Mouse (Mus musculus) layer of hippocampus, adult 2 months (tissue): ENCODE results near the gene Aspscr1. TPM values are rescaled to one million over a fixed set of nuclear protein-coding genes. Genes with fewer than 3 reads are reported as not detected.

Source experiments
- DNase-seq, 2 experiments: peaks; one replicate each; pipeline ENCODE4 v3.0.0; 2022; ENCODE audit warnings: low spot score in 2 of 2
- H3K27ac ChIP-seq: fragments of 200-600 bp; 2 replicates; pipeline ENCODE4 v1.8.1; 2022
- H3K4me3 ChIP-seq: fragments of 200-600 bp; 2 replicates; pipeline ENCODE4 v1.8.1; 2022; ENCODE audit warnings: mild to moderate bottlenecking
- CTCF ChIP-seq: fragments of 200-600 bp; conservative IDR thresholded peaks from 2 replicates; pipeline ENCODE4 v1.8.1; 2022; ENCODE audit warnings: antibody characterized with exemption, mild to moderate bottlenecking, moderate library complexity
- long read RNA-seq, 2 experiments: library from polyadenylated mRNA; stranded (forward); transcript quantifications; one replicate each; pipeline ENCODE4 v2.0.0; 2021; ENCODE audit warnings: borderline mapping rate in 2 of 2
- total RNA-seq, 2 experiments: library from RNA; stranded (reverse); gene quantifications; 2 replicates each; pipeline ENCODE4 v1.2.3; 2021

Aspscr1 gene
- total RNA-seq = 10 to 100 TPM; 50.7 to 53.2 TPM
- long read RNA-seq, experiment 1, transcript Aspscr1-203 (15 exons, 1,690 nt) = minor isoform, 5 of 83 reads
- long read RNA-seq, experiment 1, transcript Aspscr1-201 (16 exons, 1,820 nt) = major isoform, 62 of 83 reads
- long read RNA-seq, experiment 1, partial matches to known transcripts = 1 of 83 reads
- long read RNA-seq, experiment 1, other reads (novel, unspliced or antisense) = 12 of 83 reads
- long read RNA-seq, experiment 2, transcript Aspscr1-201 (16 exons, 1,820 nt) = major isoform, 67 of 105 reads
- long read RNA-seq, experiment 2, transcript Aspscr1-203 (15 exons, 1,690 nt) = minor isoform, 5 of 105 reads
- long read RNA-seq, experiment 2, partial matches to known transcripts = 5 of 105 reads
- long read RNA-seq, experiment 2, other reads (novel, unspliced or antisense) = 23 of 105 reads

GRCm38 (mm10) chr11:120672687-120673593 is at the start of gene Aspscr1:
Gene Aspscr1 (plus strand): TSS chr11:120672973.
- Histone ChIP-seq H3K27ac (peak within 1 kb of the TSS; percentile 95), H3K4me3 (peak within 1 kb of the TSS; percentile 79)
- TF ChIP-seq CTCF = 0 out of 2 replicates have a peak, but pooled peaks have one; percentile 8
- peak; percentile 90 to 91 for DNase-seq

- peak; percentile 83 for TF ChIP-seq CTCF
- Histone ChIP-seq H3K4me3 (peak overlapping the region; percentile 63), H3K27ac (peak overlapping the region; percentile 86)
- peak; percentile 52 to 69 for DNase-seq
These were observed 48.7 kb upstream of the Aspscr1 start for GRCm38 (mm10) chr11:120623961-120624679.

- peak overlapping the region; percentile 86 for H3K27ac ChIP-seq
- H3K4me3 ChIP-seq = peak overlapping the region; percentile 63
- DNase-seq = peak; percentile 88
- TF ChIP-seq CTCF = no peak
These were observed 48.1 kb upstream of the Aspscr1 start for GRCm38 (mm10) chr11:120624680-120625111.

GRCm38 (mm10) chr11:120625152-120625775 is 47.5 kb upstream of the Aspscr1 start, which contains the start of gene Sirt7:
Gene Sirt7 (minus strand): TSS chr11:120625240.
- no peak for TF ChIP-seq CTCF
- DNase-seq = no peak
- Histone ChIP-seq H3K27ac (peak within 1 kb of the TSS; percentile 86), H3K4me3 (peak within 1 kb of the TSS; percentile 63)

GRCm38 (mm10) chr11:120626785-120627467 is 45.8 kb upstream of the Aspscr1 start:
- DNase-seq = no peak
- H3K4me3 ChIP-seq = no peak overlapping the region
- TF ChIP-seq CTCF = no peak

GRCm38 (mm10) chr11:120627468-120628300 is 45.1 kb upstream of the Aspscr1 start:
- Histone ChIP-seq H3K4me3 (no peak overlapping the region), H3K27ac (no peak overlapping the region)
- no peak for DNase-seq
- TF ChIP-seq CTCF = no peak

More at GRCm38 (mm10) chr11:120626785-120627467, 45.8 kb upstream of the Aspscr1 start:
- H3K27ac ChIP-seq = no peak overlapping the region

GRCm38 (mm10) chr11:120628601-120629340 is 44.0 kb upstream of the Aspscr1 start:
- no peak overlapping the region for H3K27ac ChIP-seq
- TF ChIP-seq CTCF = no peak
- no peak for DNase-seq
- no peak overlapping the region for H3K4me3 ChIP-seq

- no peak for DNase-seq
- no peak for TF ChIP-seq CTCF
- H3K27ac ChIP-seq = peak overlapping the region; percentile 73
- peak overlapping the region; percentile 19; the same call in 1 of the 2 replicates for H3K4me3 ChIP-seq
These were observed 43.4 kb upstream of the Aspscr1 start for GRCm38 (mm10) chr11:120629341-120629730.

GRCm38 (mm10) chr11:120629911-120630310 is 42.9 kb upstream of the Aspscr1 start:
- no peak for DNase-seq
- no peak for TF ChIP-seq CTCF
- Histone ChIP-seq H3K27ac (peak overlapping the region; percentile 73), H3K4me3 (no peak overlapping the region; the same call in 1 of the 2 replicates)

- Histone ChIP-seq H3K4me3 (no peak overlapping the region), H3K27ac (peak overlapping the region; percentile 73)
- no peak for DNase-seq
- TF ChIP-seq CTCF = no peak
These were observed 42.3 kb upstream of the Aspscr1 start for GRCm38 (mm10) chr11:120630401-120630871.
